Mouse (Mus musculus) left cerebral cortex, postnatal 14 days (tissue): ENCODE measurements around the gene Nhej1. TPM values are rescaled to one million over a fixed set of nuclear protein-coding genes. Genes with fewer than 3 reads are reported as not detected.

Experiments used
- DNase-seq, 2 experiments: peaks; one replicate each; pipeline ENCODE4 v3.0.0; 2021 to 2022; ENCODE audit warnings: low spot score in 2 of 2, mixed read lengths in 1 of 2
- intact Hi-C: fragments of 180-260 bp; cut with DNase I; formaldehyde crosslinking; loops from one replicate; pipeline ENCODE4 v1.15.1; 2025
- total RNA-seq, 2 experiments: library from RNA; stranded (reverse); gene quantifications; 2 replicates each; pipeline ENCODE4 v1.2.3; 2021

The Nhej1 gene
- total RNA-seq, 2 experiments from 2014 or later, result 1.6 to 2.6 TPM

GRCm38 (mm10) chr1:74948784-74949665 is 176.0 kb downstream of the Nhej1 start:
- intact Hi-C loops, result loop anchor here (5.0 kb wide), 1 partner anchor 68 kb away; no protein-coding TSS in a partner anchor
- peak; percentile 25 to 66 for DNase-seq

GRCm38 (mm10) chr1:74947986-74948670 is 176.9 kb downstream of the Nhej1 start:
- intact Hi-C loops, result loop anchor here (5.0 kb wide), 1 partner anchor 69 kb away; no protein-coding TSS in a partner anchor
- no peak for DNase-seq

GRCm38 (mm10) chr1:74941651-74942360 is 183.2 kb downstream of the Nhej1 start:
- DNase-seq, result no peak
- intact Hi-C loops, result no loop called here

- intact Hi-C loops, result no loop called here
- no peak for DNase-seq
Observed at GRCm38 (mm10) chr1:74939762-74940161, 185.2 kb downstream of the Nhej1 start.

- intact Hi-C loops, result no loop called here
- no peak for DNase-seq
Observed at GRCm38 (mm10) chr1:74936221-74936830, 188.7 kb downstream of the Nhej1 start.

- intact Hi-C loops, result no loop called here
- peak; percentile 59 to 83 for DNase-seq
Observed at GRCm38 (mm10) chr1:74935402-74935801, 189.6 kb downstream of the Nhej1 start, which contains the start of gene Cfap65. Cfap65 (minus strand) TSS chr1:74935599.

- no peak for DNase-seq
- intact Hi-C loops, result no loop called here
Observed at GRCm38 (mm10) chr1:74927621-74928296, 197.2 kb downstream of the Nhej1 start.

- intact Hi-C loops, result no loop called here
- peak; percentile 16 to 54 for DNase-seq
Observed at GRCm38 (mm10) chr1:74926721-74927120, 198.3 kb downstream of the Nhej1 start.

- intact Hi-C loops, result no loop called here
- DNase-seq, result no peak
Observed at GRCm38 (mm10) chr1:74924464-74924863, 200.5 kb downstream of the Nhej1 start.

Other genes with a start within 250 kb of the Nhej1 start
- not detected for gene Fev, start 239.8 kb downstream of the Nhej1 start, total RNA-seq
- under 1 TPM in 1 of 2 experiments, not detected in 1; 0.51 TPM for gene Cryba2, start 232.1 kb downstream of the Nhej1 start, total RNA-seq
- 1 to 10 TPM; 1.9 TPM for gene Cfap65, start 189.6 kb downstream of the Nhej1 start, total RNA-seq
- gene Ihh, start 173.5 kb downstream of the Nhej1 start, total RNA-seq, result under 1 TPM; 0.30 to 0.33 TPM
- under 1 TPM; 0.22 to 0.25 TPM for gene Slc23a3, start 8.7 kb upstream of the Nhej1 start, total RNA-seq
- 10 to 100 TPM; 31.4 to 32.2 TPM for gene Cnppd1, start 17.5 kb upstream of the Nhej1 start, total RNA-seq
- gene Retreg2, start 17.6 kb upstream of the Nhej1 start, total RNA-seq, result 100 to 1,000 TPM; 159 to 162 TPM
- 10 to 100 TPM; 21.4 to 22.8 TPM for gene Zfand2b, start 43.4 kb upstream of the Nhej1 start, total RNA-seq
- 10 to 100 TPM; 38.1 to 39.3 TPM for gene Abcb6, start 55.2 kb upstream of the Nhej1 start, total RNA-seq
- 10 to 100 TPM; 19.7 TPM for gene Ankzf1, start 67.0 kb upstream of the Nhej1 start, total RNA-seq
- 100 to 1,000 TPM; 130 to 133 TPM for gene Atg9a, start 67.0 kb upstream of the Nhej1 start, total RNA-seq
- 10 to 100 TPM; 16.3 to 18.3 TPM for gene Glb1l, start 85.6 kb upstream of the Nhej1 start, total RNA-seq
- 10 to 100 TPM; 85.6 to 92.2 TPM for gene Stk16, start 85.6 kb upstream of the Nhej1 start, total RNA-seq
- 100 to 1,000 TPM; 658 to 691 TPM for gene Tuba4a, start 94.7 kb upstream of the Nhej1 start, total RNA-seq
- gene A630095N17Rik, start 106.9 kb upstream of the Nhej1 start, total RNA-seq, result not detected
- 10 to 100 TPM; 76.5 to 80.2 TPM for gene Dnajb2, start 111.2 kb upstream of the Nhej1 start, total RNA-seq
- gene Ptprn, start 139.3 kb upstream of the Nhej1 start, total RNA-seq, result 100 to 1,000 TPM; 376 to 396 TPM
- gene Resp18, start 153.2 kb upstream of the Nhej1 start, total RNA-seq, result 10 to 100 TPM; 69.0 to 98.8 TPM
- gene Dnpep, start 192.8 kb upstream of the Nhej1 start, total RNA-seq, result 10 to 100 TPM; 60.1 to 60.8 TPM
- gene Des, start 235.1 kb upstream of the Nhej1 start, total RNA-seq, result 1 to 10 TPM; 1.5 to 2.6 TPM